Comparison of ENCODE assay signal across 15 mouse cellular contexts in genomic region chr7:141381068-141381835, GRCm38 (mm10). TPM values are rescaled to one million over a fixed set of nuclear protein-coding genes. Genes with fewer than 3 reads are reported as not detected.
DNase-seq lines count a peak whose midpoint lies in the region; ATAC-seq lines count a peak whose summit lies in the region.
"Had no signal": no experiment of that assay in that cellular context is flagged by ENCODE, and none has a peak within 500 bp of the region (broad histone marks: within the 10 kb centered on the region; RNA-seq: fewer than 3 reads in every experiment).

No protein-coding gene starts in this region.

- no peaks in the 10 kb centered on the region for H3K27me3 ChIP-seq in liver, embryonic 15.5 days
- peaks cover 35% of the 10 kb centered on the region; the same call in 1 of the 2 replicates for H3K27me3 ChIP-seq in heart, embryonic 12.5 days (replicated peaks)
- no peaks in the 10 kb centered on the region for H3K27me3 ChIP-seq in intestine, embryonic 16.5 days (replicated peaks; ENCODE audit: control insufficient read depth, insufficient read depth, low read length)
- H3K27me3 ChIP-seq: intestine, embryonic 15.5 days had no signal

- WGBS in liver, embryonic 15.5 days (ENCODE audit: insufficient replicate concordance): 55% methylated on average over 4 of the region's 4 CpGs
- WGBS in heart, embryonic 12.5 days: 66% methylated on average over 4 of the region's 4 CpGs
- WGBS in intestine, embryonic 16.5 days: 76% methylated on average over 4 of the region's 4 CpGs

- H3K9me3 ChIP-seq in liver, embryonic 15.5 days (replicated peaks): no peaks in the 10 kb centered on the region
- no peaks in the 10 kb centered on the region for H3K9me3 ChIP-seq in heart, embryonic 12.5 days (replicated peaks)
- H3K9me3 ChIP-seq in intestine, embryonic 16.5 days (ENCODE audit: control insufficient read depth, low read length): no peaks in the 10 kb centered on the region
- H3K9me3 ChIP-seq: forebrain, embryonic 13.5 days; intestine, embryonic 15.5 days; midbrain, embryonic 10.5 days had no signal

- H3K4me3 ChIP-seq in liver, embryonic 15.5 days (replicated peaks): no peak overlapping the region
- H3K4me3 ChIP-seq in heart, embryonic 12.5 days: no peak overlapping the region
- no peak overlapping the region for H3K4me3 ChIP-seq in intestine, embryonic 16.5 days (ENCODE audit: low read length)
- H3K4me3 ChIP-seq: forebrain, embryonic 13.5 days; intestine, embryonic 15.5 days; midbrain, embryonic 10.5 days had no signal

- H3K27ac ChIP-seq in liver, embryonic 15.5 days (replicated peaks): peak overlapping the region; percentile 54
- no peak overlapping the region for H3K27ac ChIP-seq in heart, embryonic 12.5 days (ENCODE audit: poor library complexity, severe bottlenecking)
- no peak overlapping the region for H3K27ac ChIP-seq in intestine, embryonic 16.5 days (ENCODE audit: low read length)
- H3K27ac ChIP-seq: forebrain, embryonic 13.5 days; intestine, embryonic 15.5 days; midbrain, embryonic 10.5 days had no signal

- ATAC-seq in liver, embryonic 15.5 days (ENCODE audit: insufficient read depth): no peak
- ATAC-seq in heart, embryonic 12.5 days (ENCODE audit: insufficient number of reproducible peaks, low FRiP score): no peak
- no peak for ATAC-seq in intestine, embryonic 16.5 days
- ATAC-seq: forebrain, embryonic 13.5 days; intestine, embryonic 15.5 days; lung, postnatal 0 days had no signal

- no peak overlapping the region for H3K4me2 ChIP-seq in liver, embryonic 15.5 days
- no peak overlapping the region for H3K4me2 ChIP-seq in heart, embryonic 12.5 days
- H3K4me2 ChIP-seq in intestine, embryonic 16.5 days (ENCODE audit: low read depth, low read length): no peak overlapping the region
- H3K4me2 ChIP-seq: forebrain, embryonic 13.5 days; intestine, embryonic 15.5 days had no signal

- peak; percentile 52 for DNase-seq in adrenal gland, postnatal 14 days
- DNase-seq in adrenal gland, adult 2 months: no peak
- DNase-seq in testis, postnatal 14 days (ENCODE audit: low spot score): peak; percentile 71
- DNase-seq in testis, postnatal 10 days (ENCODE audit: low spot score): no peak
- no peak for DNase-seq in T-cell, adult 2 months (ENCODE audit: low spot score)
- DNase-seq: cerebellum, adult 11-12 months; heart, adult 11 months; kidney, postnatal 14 days had no signal

- no peak overlapping the region for H3K9ac ChIP-seq in liver, embryonic 15.5 days
- H3K9ac ChIP-seq in heart, embryonic 12.5 days: no peak overlapping the region
- no peak overlapping the region for H3K9ac ChIP-seq in intestine, embryonic 16.5 days (ENCODE audit: low read depth, low read length)
- H3K9ac ChIP-seq: forebrain, embryonic 13.5 days; intestine, embryonic 15.5 days had no signal

- H3K4me1 ChIP-seq in liver, embryonic 15.5 days (replicated peaks): peaks cover 35% of the 10 kb centered on the region
- H3K4me1 ChIP-seq in heart, embryonic 12.5 days (replicated peaks): no peaks in the 10 kb centered on the region
- H3K4me1 ChIP-seq in intestine, embryonic 16.5 days (ENCODE audit: control insufficient read depth, insufficient read depth, low read length): no peaks in the 10 kb centered on the region
- H3K4me1 ChIP-seq: forebrain, embryonic 13.5 days; intestine, embryonic 15.5 days; midbrain, embryonic 10.5 days had no signal

- no peaks in the 10 kb centered on the region for H3K36me3 ChIP-seq in liver, embryonic 15.5 days (replicated peaks)
- H3K36me3 ChIP-seq in heart, embryonic 12.5 days: no peaks in the 10 kb centered on the region
- H3K36me3 ChIP-seq in intestine, embryonic 16.5 days (ENCODE audit: control insufficient read depth, insufficient read depth, low read length): no peaks in the 10 kb centered on the region
- H3K36me3 ChIP-seq: intestine, embryonic 15.5 days; midbrain, embryonic 10.5 days had no signal

RNA-seq across cellular contexts. Expression of gene Taldo1, which starts 10.7 kb away (rescaled TPM):
- total RNA-seq in adrenal gland, postnatal 14 days (2021): 479 and 481 TPM in 2 replicates
- total RNA-seq in adrenal gland, adult 2 months (2021): 100 to 1,000 TPM; 640 to 700 TPM
- 260 and 309 TPM in 2 replicates for polyA plus RNA-seq in adrenal gland, adult 2 months (2012; rRNA removed)
- 409 and 415 TPM in 2 replicates for polyA plus RNA-seq in liver, embryonic 15.5 days (2015; fragmentation: Nextera tagmentation; extraction: Ambion mirVana)
- polyA plus RNA-seq in heart, embryonic 12.5 days (2016; fragmentation: Nextera tagmentation; extraction: Ambion mirVana): 276 and 284 TPM in 2 replicates
- polyA plus RNA-seq in intestine, embryonic 16.5 days (2015; fragmentation: Nextera tagmentation; extraction: Ambion mirVana): 567 and 582 TPM in 2 replicates

RNA-seq across cellular contexts. Expression of gene Gatd1, which starts 32.7 kb away (rescaled TPM):
- total RNA-seq in adrenal gland, postnatal 14 days (2021): 22.5 and 36.2 TPM in 2 replicates
- 10 to 100 TPM; 29.7 to 41.1 TPM for total RNA-seq in adrenal gland, adult 2 months (2021)
- polyA plus RNA-seq in adrenal gland, adult 2 months (2012; rRNA removed): 49.5 and 58.2 TPM in 2 replicates
- 15.0 and 15.7 TPM in 2 replicates for polyA plus RNA-seq in liver, embryonic 15.5 days (2015; fragmentation: Nextera tagmentation; extraction: Ambion mirVana)
- polyA plus RNA-seq in heart, embryonic 12.5 days (2016; fragmentation: Nextera tagmentation; extraction: Ambion mirVana): 25.5 and 26.7 TPM in 2 replicates
- 47.5 and 48.2 TPM in 2 replicates for polyA plus RNA-seq in intestine, embryonic 16.5 days (2015; fragmentation: Nextera tagmentation; extraction: Ambion mirVana)

RNA-seq across cellular contexts. Expression of gene Eps8l2, which starts 42.6 kb away (rescaled TPM):
- 5.1 and 5.5 TPM in 2 replicates for total RNA-seq in adrenal gland, postnatal 14 days (2021)
- total RNA-seq in adrenal gland, adult 2 months (2021): 1 to 10 TPM; 2.7 to 3.0 TPM
- polyA plus RNA-seq in adrenal gland, adult 2 months (2012; rRNA removed): 2.6 and 3.8 TPM in 2 replicates
- 16.6 and 24.3 TPM in 2 replicates for polyA plus RNA-seq in liver, embryonic 15.5 days (2015; fragmentation: Nextera tagmentation; extraction: Ambion mirVana)
- polyA plus RNA-seq in heart, embryonic 12.5 days (2016; fragmentation: Nextera tagmentation; extraction: Ambion mirVana): 0.73 and 1.3 TPM in 2 replicates
- polyA plus RNA-seq in intestine, embryonic 16.5 days (2015; fragmentation: Nextera tagmentation; extraction: Ambion mirVana): 191 and 214 TPM in 2 replicates

RNA-seq across cellular contexts. Expression of gene Cend1, which starts 48.0 kb away (rescaled TPM):
- 1.0 and 3.6 TPM in 2 replicates for total RNA-seq in adrenal gland, postnatal 14 days (2021)
- 1 to 10 TPM; 1.6 to 2.8 TPM for total RNA-seq in adrenal gland, adult 2 months (2021)
- 1.00 and 1.2 TPM in 2 replicates for polyA plus RNA-seq in adrenal gland, adult 2 months (2012; rRNA removed)
- not detected in 2 replicates for polyA plus RNA-seq in liver, embryonic 15.5 days (2015; fragmentation: Nextera tagmentation; extraction: Ambion mirVana)
- polyA plus RNA-seq in heart, embryonic 12.5 days (2016; fragmentation: Nextera tagmentation; extraction: Ambion mirVana): 13.9 and 14.6 TPM in 2 replicates
- polyA plus RNA-seq in intestine, embryonic 16.5 days (2015; fragmentation: Nextera tagmentation; extraction: Ambion mirVana): 3.2 and 4.0 TPM in 2 replicates

RNA-seq across cellular contexts. Expression of gene Tmem80, which starts 53.7 kb away (rescaled TPM):
- total RNA-seq in adrenal gland, postnatal 14 days (2021): 22.9 and 25.6 TPM in 2 replicates
- total RNA-seq in adrenal gland, adult 2 months (2021): 10 to 100 TPM; 26.9 to 34.8 TPM
- 32.7 and 33.5 TPM in 2 replicates for polyA plus RNA-seq in adrenal gland, adult 2 months (2012; rRNA removed)
- polyA plus RNA-seq in liver, embryonic 15.5 days (2015; fragmentation: Nextera tagmentation; extraction: Ambion mirVana): 14.8 and 15.8 TPM in 2 replicates
- 37.4 and 40.1 TPM in 2 replicates for polyA plus RNA-seq in heart, embryonic 12.5 days (2016; fragmentation: Nextera tagmentation; extraction: Ambion mirVana)
- 32.4 and 34.2 TPM in 2 replicates for polyA plus RNA-seq in intestine, embryonic 16.5 days (2015; fragmentation: Nextera tagmentation; extraction: Ambion mirVana)

Comparison
In these comparisons a context has a peak if more than half of its experiments do, and no peak if none do; other contexts are left out.
1. DNase-seq: peak in adrenal gland, postnatal 14 days (single experiment) and testis, postnatal 14 days (single experiment); none in adrenal gland, adult 2 months (single experiment), testis, postnatal 10 days (single experiment) and T-cell, adult 2 months (single experiment).